Mouse (Mus musculus) thymus, postnatal 10 days (tissue): Measurements from ENCODE around the gene Pvr.
A peak's percentile ranks its signal among the peaks of the same experiment; 100 is the strongest.

Experiments
- DNase-seq, 2 experiments: peaks; one replicate each; pipeline ENCODE4 v3.0.0; 2021; ENCODE audit warnings: low spot score in 2 of 2

The Pvr gene

DNA sequence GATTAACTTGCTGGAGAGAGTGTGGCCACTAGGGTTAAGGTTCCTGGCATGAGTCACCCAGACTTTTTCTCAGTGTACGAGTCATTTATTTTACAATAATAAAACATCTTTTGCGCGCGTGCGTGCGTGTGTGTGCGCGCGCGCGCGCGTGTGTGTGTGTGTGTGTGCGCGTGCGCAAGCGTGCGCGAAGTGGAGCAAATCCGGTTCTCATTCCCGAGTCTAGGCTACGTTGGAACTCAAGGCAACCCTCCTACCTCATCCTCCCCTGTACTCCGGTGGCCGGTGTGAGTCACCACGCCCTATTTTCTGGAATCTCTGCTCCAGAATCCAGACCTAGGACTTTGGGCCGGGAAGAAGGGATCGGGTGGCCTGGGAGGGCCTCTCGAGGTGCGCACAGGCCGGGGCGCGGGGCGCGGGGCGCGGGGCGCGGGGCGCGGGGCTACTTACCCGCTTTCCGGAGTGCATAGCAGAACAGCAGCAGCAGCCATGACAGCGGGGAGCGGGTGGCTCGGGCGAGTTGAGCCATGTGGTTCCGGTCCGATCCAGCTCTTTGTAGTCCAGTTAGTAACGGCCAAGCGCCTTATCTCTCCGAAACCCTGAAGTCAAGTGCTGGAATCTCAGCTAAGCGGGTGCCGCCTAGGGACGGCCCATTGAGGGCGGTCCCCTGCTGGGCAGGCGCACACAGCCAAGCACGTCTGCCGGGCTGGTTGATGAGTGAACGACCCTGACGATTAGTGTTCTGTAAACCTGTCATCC, at the start of gene Pvr:
Pvr (minus strand) TSS at position 655 of the 756 bp plus-strand sequence.
- DNase-seq, result peak; percentile 67 to 68

- no peak for DNase-seq
These were observed 49.2 kb upstream of the Pvr start for GRCm38 (mm10) chr7:19970196-19970595.

DNA sequence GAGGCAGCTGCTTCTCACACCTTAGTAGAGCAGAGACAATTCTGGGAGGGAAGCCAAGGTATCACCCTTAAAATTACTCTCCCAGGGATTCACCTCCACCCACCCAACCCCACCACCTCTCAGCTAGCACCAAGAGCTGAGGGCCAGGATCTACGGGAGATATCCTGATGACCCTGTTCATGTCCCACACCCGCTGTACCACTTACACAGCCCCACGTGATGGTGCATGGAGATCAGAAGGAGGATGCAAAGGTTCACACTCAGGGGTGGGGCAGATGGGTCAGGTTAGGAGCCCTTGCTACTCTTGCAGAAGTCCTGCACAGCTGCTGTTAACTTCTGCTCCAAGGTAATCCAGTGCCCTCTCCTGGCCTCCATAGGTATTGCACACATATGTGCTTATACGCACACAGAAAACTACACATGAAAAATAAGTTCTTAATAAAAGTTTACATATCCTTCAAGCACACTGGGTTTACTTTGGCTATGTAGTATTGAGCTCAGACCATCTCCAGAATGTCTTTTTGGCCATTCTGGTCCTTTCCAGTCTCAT, 48.7 kb upstream of the Pvr start:
- no peak for DNase-seq

DNA sequence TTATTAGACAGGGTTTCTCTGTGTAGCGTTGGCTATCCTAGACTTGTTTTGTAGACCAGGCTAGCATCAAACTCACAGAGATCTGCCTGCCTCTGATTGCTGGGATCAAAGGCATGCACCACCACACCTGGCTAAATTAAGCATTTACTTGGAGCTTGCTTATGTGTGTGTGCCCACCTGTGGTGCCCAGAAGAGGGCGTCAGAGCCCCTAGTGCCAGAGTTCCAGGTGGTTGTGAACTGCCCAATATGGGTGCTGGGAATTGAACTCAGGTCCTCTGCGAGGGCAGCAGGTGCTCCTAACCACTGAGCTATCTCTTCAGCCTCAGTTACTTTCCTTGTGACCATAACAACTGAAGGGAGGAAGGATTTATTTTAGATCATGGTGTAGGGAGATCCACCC, 48.1 kb upstream of the Pvr start:
- DNase-seq, result no peak

DNA sequence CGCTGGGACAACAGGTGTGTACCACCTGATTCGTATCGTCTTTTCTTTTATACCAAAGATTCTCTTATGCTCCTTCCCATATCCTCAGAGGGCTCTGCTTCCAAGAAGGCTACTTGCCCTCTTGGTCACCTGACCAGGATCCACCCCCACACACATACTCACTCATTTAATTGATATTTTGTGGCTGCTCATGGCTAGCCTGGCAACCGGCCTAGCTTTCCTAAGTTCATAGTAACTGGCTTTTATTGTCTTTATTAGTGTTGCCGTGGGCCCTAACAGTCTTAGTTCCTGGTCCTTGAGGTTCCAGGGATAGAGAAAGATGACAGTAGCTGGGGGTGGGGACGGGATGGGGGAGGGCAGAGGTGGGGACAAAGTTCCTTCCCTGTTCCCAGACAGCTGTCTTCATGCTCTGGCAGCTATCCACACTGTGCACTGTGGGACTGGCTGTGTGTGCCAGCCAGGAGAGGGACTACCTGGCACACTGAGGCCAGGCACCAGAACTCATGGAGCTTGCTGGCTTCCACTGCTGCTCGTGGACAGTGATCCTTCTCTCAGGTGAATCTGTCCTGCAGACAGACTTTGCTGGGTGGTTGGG, 44.1 kb upstream of the Pvr start, which contains the start of gene Ceacam20:
Ceacam20 (plus strand) TSS at position 428 of the 595 bp plus-strand sequence.
- no peak for DNase-seq

DNA sequence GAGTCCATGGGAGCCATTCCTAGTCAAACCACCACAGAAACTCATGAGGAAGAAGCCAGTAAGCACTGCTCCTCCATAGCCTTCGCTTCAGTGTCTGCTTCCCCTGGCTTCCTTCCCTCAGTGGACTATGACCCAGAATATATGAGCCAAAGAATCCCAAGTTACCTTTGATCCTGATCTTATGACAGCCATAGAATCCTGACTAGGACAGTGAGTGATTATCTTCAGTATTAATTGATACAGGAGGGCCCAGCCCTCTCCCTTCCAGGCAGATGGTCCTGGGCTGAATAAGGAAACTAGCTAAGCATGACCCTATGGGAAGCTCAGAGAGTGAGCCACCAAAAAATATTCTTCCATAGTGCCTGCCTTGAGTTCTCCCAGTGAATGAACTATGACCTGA, 41.5 kb upstream of the Pvr start:
- no peak for DNase-seq

GRCm38 (mm10) chr7:19956341-19956781, 35.4 kb upstream of the Pvr start:
- DNase-seq, result peak; percentile 89 to 94

DNA sequence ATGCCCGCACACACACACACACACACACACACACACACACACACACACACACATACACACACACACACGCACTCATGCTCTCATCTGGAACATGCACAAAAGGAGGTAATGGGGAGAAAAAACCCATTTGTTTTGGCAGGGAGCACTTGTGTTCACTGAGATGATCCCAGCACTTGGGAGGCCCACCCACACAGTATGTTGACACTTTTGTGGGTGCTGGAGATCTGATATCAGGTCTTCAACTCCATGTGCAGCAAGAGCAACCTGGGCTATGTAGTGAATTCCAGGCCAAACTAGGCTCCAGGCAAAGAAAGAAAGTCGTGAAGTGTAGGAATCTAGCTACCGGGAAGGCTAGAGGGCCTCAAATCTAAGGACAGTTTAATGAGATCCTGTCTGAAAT, 34.9 kb upstream of the Pvr start:
- DNase-seq, result no peak

GRCm38 (mm10) chr7:19953054-19953453, 32.1 kb upstream of the Pvr start:
- no peak for DNase-seq

- DNase-seq, result no peak
These were observed 31.5 kb upstream of the Pvr start for GRCm38 (mm10) chr7:19952320-19952986.

DNA sequence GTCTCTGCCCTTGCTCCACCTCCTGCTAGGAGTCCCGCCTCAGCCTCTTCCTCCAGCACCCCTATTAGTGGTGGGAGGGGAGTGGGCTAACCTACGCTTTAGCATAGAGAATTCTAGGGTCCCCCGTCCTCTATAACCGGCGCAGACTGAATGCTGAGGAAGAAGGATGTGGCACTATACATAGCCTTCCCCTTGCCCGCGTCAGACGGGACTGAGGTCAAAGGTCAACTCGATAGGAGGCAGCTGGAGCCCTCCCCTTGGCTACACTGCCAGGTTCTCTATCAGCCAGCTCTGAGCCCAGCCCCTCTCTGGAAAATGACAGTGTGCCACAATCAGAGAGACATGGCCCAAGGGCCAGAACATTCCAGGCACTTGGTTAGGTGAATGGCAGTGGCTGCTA, 29.6 kb upstream of the Pvr start, which contains the start of gene Igsf23:
Igsf23 (minus strand) TSS at position 168 of the 400 bp plus-strand sequence.
- peak; percentile 31 to 56 for DNase-seq

DNA sequence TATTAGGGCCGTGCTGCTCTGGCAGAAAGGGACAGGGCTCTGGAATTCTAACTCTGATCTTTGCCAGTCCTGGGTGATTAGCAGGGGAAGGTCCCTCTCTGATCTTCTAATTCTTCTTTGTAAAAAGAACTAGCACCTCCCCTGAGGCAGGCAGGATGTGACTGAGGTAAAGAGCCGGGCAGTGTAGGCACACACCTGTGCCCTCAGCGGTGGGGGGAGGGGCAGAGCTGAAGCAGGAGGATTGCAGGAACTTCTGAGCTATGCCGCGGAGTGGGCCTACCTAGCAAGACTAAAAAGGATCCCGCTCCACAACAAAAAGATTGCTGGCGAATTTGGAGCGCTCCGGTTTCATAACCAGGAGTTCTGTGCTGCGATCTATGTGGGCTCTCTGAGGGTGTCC, 29.0 kb upstream of the Pvr start:
- peak; percentile 94 to 97 for DNase-seq

GRCm38 (mm10) chr7:19948956-19949355, 28.0 kb upstream of the Pvr start:
- DNase-seq, result no peak

GRCm38 (mm10) chr7:19945821-19946515, 25.0 kb upstream of the Pvr start:
- DNase-seq, result peak; percentile 63 to 76

- no peak for DNase-seq
These were observed 24.2 kb upstream of the Pvr start for GRCm38 (mm10) chr7:19945201-19945600.

DNA sequence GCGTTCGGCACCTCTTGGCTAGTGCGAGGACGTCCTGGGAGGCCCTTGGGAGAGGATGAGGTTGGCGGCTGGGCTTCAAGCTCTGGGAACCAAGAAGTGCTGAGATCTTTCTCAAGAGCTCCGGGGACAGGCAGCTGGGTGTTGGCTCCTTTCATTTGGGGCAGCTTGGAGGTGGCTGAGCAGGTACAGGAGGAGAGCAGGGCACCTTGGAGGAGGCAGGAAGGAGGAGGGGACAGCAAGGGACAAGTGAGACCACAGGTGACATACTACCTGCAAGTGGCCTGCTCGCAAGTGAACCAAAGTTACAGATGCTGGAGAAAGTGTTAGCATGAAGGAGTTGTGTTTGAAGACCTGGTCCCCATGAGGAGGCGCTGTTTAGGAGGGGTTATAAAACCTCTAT, 23.7 kb upstream of the Pvr start:
- DNase-seq, result peak in 1 of 2 experiments; percentile 37

DNA sequence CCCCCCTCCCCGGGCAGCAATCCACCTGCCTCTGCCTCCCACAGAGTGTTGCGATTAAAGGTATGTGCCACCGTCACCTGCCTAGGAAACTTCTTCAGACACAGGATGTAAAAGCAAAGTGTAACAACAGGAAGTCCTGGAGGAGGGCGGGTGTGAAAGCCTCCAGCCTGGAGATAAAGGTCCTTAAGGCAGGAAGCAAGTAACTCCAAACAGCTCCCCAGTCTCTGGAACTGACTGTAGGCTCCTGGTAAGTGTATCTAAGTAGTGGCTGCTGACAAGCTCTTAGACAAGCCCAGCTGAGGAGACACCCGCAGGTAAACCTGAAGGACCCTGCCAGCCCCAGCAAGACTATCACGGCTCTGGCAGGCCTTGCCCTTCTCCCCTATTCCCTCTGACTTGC, 19.3 kb upstream of the Pvr start:
- peak; percentile 64 to 73 for DNase-seq

- peak; percentile 70 to 80 for DNase-seq
These were observed 18.7 kb upstream of the Pvr start for GRCm38 (mm10) chr7:19939555-19940235.

- no peak for DNase-seq
These were observed 16.4 kb upstream of the Pvr start for GRCm38 (mm10) chr7:19937229-19937821.

DNA sequence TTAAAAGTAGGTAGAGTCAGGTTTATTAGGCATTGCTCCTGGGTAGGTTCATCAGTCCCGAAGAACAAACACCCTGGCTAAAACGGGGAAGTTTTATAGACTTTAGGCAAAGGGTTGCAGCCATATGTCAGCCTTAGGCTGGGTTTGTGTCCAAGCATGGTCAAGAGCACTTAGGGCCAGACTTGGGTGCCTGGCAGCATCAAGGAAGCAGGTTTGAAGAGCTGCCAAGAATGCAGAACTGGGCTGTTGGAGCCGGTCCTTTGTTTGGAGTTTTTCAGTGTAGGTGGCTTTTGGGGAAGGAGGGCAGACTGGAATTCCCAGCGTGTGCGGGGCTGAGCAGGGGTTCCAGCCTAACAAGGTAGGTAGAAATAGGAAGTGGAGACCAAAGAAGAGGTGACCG, 15.0 kb upstream of the Pvr start:
- no peak for DNase-seq
